Mouse (Mus musculus) thymus, adult 2 months (tissue): ENCODE data around the gene Mknk1. TPM values are rescaled to one million over a fixed set of nuclear protein-coding genes. Genes with fewer than 3 reads are reported as not detected.

Source experiments
- DNase-seq: peaks from one replicate; pipeline ENCODE4 v3.0.0; 2021
- H3K27ac ChIP-seq: fragments of 200-500 bp; 2 replicates; pipeline ENCODE4 v1.5.1; 2012; ENCODE audit warnings: low read length, control low read depth; ENCODE audit not compliant: control insufficient read depth, insufficient read depth
- H3K27me3 ChIP-seq: fragments of 200-500 bp; 2 replicates; pipeline ENCODE4 v1.6.1; 2012; ENCODE audit warnings: mild to moderate bottlenecking, low read length, moderate library complexity, mixed read lengths; ENCODE audit not compliant: control insufficient read depth, insufficient read depth
- H3K36me3 ChIP-seq: fragments of 200-500 bp; 2 replicates; pipeline ENCODE4 v1.6.1; 2012; ENCODE audit warnings: mild to moderate bottlenecking, low read length, moderate library complexity; ENCODE audit not compliant: control insufficient read depth, insufficient read depth
- H3K4me1 ChIP-seq: fragments of 200-500 bp; replicated peaks from 2 replicates; pipeline ENCODE4 v1.6.1; 2012; ENCODE audit warnings: low read length; ENCODE audit not compliant: control insufficient read depth, insufficient read depth
- H3K4me3 ChIP-seq: fragments of 200-500 bp; 2 replicates; pipeline ENCODE4 v1.5.1; 2012; ENCODE audit warnings: mild to moderate bottlenecking, low read length, control low read depth, moderate library complexity; ENCODE audit not compliant: control insufficient read depth, insufficient read depth
- CTCF ChIP-seq: fragments of 200-500 bp; IDR thresholded peaks from 2 replicates; pipeline ENCODE4 v1.5.1; 2012; ENCODE audit warnings: mild to moderate bottlenecking, control low read depth, low read length, moderate library complexity, borderline replicate concordance; ENCODE audit not compliant: control insufficient read depth, poor library complexity, insufficient read depth; ENCODE audit errors: extremely low read depth
- POLR2A ChIP-seq: fragments of 200-500 bp; IDR thresholded peaks from 2 replicates; pipeline ENCODE4 v1.6.1; 2012; ENCODE audit warnings: mild to moderate bottlenecking, low read length, control low read depth, moderate library complexity; ENCODE audit not compliant: control insufficient read depth, poor library complexity, insufficient read depth; ENCODE audit errors: extremely low read depth
- WGBS: fragments of 180-500 bp; shearing (Covaris S2); methylation state at CpG from one replicate; pipeline ENCODE4 v1.1.7; 2018; 5-methylcytosine and 5-hydroxymethylcytosine counted together
- polyA plus RNA-seq: library from polyadenylated mRNA; depleted of rRNA; stranded (reverse); fragments of >200 nt; gene quantifications from 2 replicates; pipeline ENCODE4 v1.2.3, GENCODE M21; 2012

Mknk1 gene
- polyA plus RNA-seq, 1 experiment: 136 TPM

GRCm38 (mm10) chr4:115857293-115857883 lies 18.4 kb downstream of the Mknk1 start:
- Histone ChIP-seq H3K4me1 (no peaks in the 10 kb centered on the region; the same call in 1 of the 2 replicates), H3K27me3 (no peaks in the 10 kb centered on the region), H3K36me3 (peaks cover 15% of the 10 kb centered on the region), H3K4me3 (no peak overlapping the region), H3K27ac (no peak overlapping the region)
- DNase-seq: no peak
- no peak for TF ChIP-seq POLR2A
- TF ChIP-seq CTCF: no peak
- WGBS: 54% methylated on average over 9 of the region's 9 CpGs

GRCm38 (mm10) chr4:115863352-115863751 lies 24.4 kb downstream of the Mknk1 start:
- Histone ChIP-seq H3K4me1 (no peaks in the 10 kb centered on the region), H3K27ac (no peak overlapping the region), H3K4me3 (no peak overlapping the region), H3K27me3 (no peaks in the 10 kb centered on the region), H3K36me3 (peaks cover 27% of the 10 kb centered on the region)
- 94% methylated on average over 7 of the region's 7 CpGs for WGBS
- TF ChIP-seq CTCF: no peak
- no peak for TF ChIP-seq POLR2A
- DNase-seq: no peak

- WGBS: 95% methylated on average over 10 of the region's 10 CpGs
- no peak overlapping the region for H3K27ac ChIP-seq
- H3K36me3 ChIP-seq: peaks cover 33% of the 10 kb centered on the region
- H3K27me3 ChIP-seq: no peaks in the 10 kb centered on the region
- H3K4me1 ChIP-seq: no peaks in the 10 kb centered on the region
- TF ChIP-seq CTCF (no peak), POLR2A (no peak)
- H3K4me3 ChIP-seq: no peak overlapping the region
- no peak for DNase-seq
These were observed 24.9 kb downstream of the Mknk1 start for GRCm38 (mm10) chr4:115863880-115864279.

- no peaks in the 10 kb centered on the region for H3K4me1 ChIP-seq
- peaks cover 43% of the 10 kb centered on the region for H3K36me3 ChIP-seq
- 93% methylated on average over 16 of the region's 16 CpGs for WGBS
- no peak overlapping the region for H3K4me3 ChIP-seq
- H3K27me3 ChIP-seq: no peaks in the 10 kb centered on the region
- no peak for DNase-seq
- TF ChIP-seq POLR2A (no peak), CTCF (no peak)
- no peak overlapping the region for H3K27ac ChIP-seq
These were observed 30.7 kb downstream of the Mknk1 start for GRCm38 (mm10) chr4:115869512-115870210.

GRCm38 (mm10) chr4:115873231-115873630 lies 34.2 kb downstream of the Mknk1 start:
- H3K4me1 ChIP-seq: no peaks in the 10 kb centered on the region
- H3K4me3 ChIP-seq: no peak overlapping the region
- no peak for TF ChIP-seq CTCF
- no peak for TF ChIP-seq POLR2A
- no peaks in the 10 kb centered on the region for H3K27me3 ChIP-seq
- no peak for DNase-seq
- WGBS: 96% methylated on average over 3 of the region's 3 CpGs
- H3K36me3 ChIP-seq: peaks cover 35% of the 10 kb centered on the region
- no peak overlapping the region for H3K27ac ChIP-seq

- H3K27ac ChIP-seq: no peak overlapping the region
- H3K4me1 ChIP-seq: no peaks in the 10 kb centered on the region
- DNase-seq: no peak
- no peaks in the 10 kb centered on the region for H3K27me3 ChIP-seq
- peaks cover 16% of the 10 kb centered on the region for H3K36me3 ChIP-seq
- H3K4me3 ChIP-seq: no peak overlapping the region
- no peak for TF ChIP-seq POLR2A
- no peak for TF ChIP-seq CTCF
- 87% methylated on average over 11 of the region's 11 CpGs for WGBS
These were observed 39.2 kb downstream of the Mknk1 start for GRCm38 (mm10) chr4:115878216-115878678.

- 88% methylated on average over 9 of the region's 9 CpGs for WGBS
- Histone ChIP-seq H3K4me3 (no peak overlapping the region), H3K36me3 (peaks cover 10% of the 10 kb centered on the region; the same call in 1 of the 2 replicates), H3K27ac (no peak overlapping the region), H3K27me3 (no peaks in the 10 kb centered on the region), H3K4me1 (no peaks in the 10 kb centered on the region)
- no peak for TF ChIP-seq POLR2A
- no peak for TF ChIP-seq CTCF
- no peak for DNase-seq
These were observed 39.8 kb downstream of the Mknk1 start for GRCm38 (mm10) chr4:115878828-115879227.
